Mouse (Mus musculus) liver, embryonic 14.5 days (tissue): ENCODE measurements at regions not wholly inside any gene's neighbourhood (a gene's known extent, or its start where the extent isn't known, plus 50 kb on each side); places are given as distances from the start of the nearest gene placed in this dataset.

Experiments
- CTCF ChIP-seq: IDR thresholded peaks from 2 replicates; pipeline ENCODE4 v1.5.1; 2016; ENCODE audit warnings: antibody characterized with exemption, low read depth, control low read depth
- EP300 ChIP-seq: IDR thresholded peaks from 2 replicates; pipeline ENCODE4 v1.6.1; 2016; ENCODE audit warnings: antibody characterized with exemption, low read depth

DNA sequence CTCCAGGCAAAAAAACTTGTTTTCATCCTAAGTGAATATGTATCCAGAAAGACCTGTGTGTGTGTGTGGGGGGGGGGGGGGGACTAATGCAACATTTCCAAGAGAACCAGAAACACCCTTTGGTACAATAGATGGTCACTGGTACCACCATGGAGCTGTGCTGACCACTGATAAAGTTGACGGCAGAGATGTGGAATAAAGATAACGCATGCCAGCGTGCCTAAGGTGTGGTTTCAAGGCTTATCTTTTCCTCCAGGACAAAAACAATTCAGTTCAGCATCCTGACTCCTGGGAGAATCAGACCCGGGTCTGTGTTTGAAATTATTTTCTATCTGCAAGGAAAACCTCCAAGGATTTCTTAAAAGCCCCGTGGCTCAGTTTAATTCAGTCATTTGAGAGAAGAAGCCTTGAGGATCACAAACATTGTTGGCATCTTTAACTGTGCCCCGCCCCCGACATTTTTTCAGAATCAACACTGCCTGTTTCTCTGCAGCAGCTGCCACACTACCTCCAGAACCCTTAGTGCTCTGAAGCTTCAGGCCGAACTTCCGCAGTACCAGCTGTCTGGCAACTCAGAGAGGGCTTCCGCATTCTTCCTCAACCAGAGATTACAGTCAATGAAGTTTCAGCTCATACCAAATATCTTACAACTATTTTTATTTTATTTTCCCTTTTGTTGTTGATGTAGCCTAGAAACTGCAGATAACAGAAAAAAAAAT, 118.5 kb upstream of the Gm10306 start:
- TF ChIP-seq CTCF (no peak), EP300 (no peak)
